Mouse (Mus musculus) bone marrow, adult 2 months (tissue): ENCODE results near the gene Nfkbil1.

Experiments used
- CTCF ChIP-seq: fragments of 200-500 bp; IDR thresholded peaks from 2 replicates; pipeline ENCODE4 v1.5.1; 2011; ENCODE audit warnings: low read length, control low read depth; ENCODE audit not compliant: control insufficient read depth, insufficient read depth
- POLR2A ChIP-seq: fragments of 200-500 bp; IDR thresholded peaks from 2 replicates; pipeline ENCODE4 v1.6.1; 2011; ENCODE audit warnings: low read depth, mild to moderate bottlenecking, control low read depth, low read length, borderline replicate concordance; ENCODE audit not compliant: control insufficient read depth

- TF ChIP-seq CTCF (no peak), POLR2A (no peak)
Observed at GRCm38 (mm10) chr17:35240384-35241304, 5.1 kb upstream of the Nfkbil1 start.
